Mouse (Mus musculus): ENCODE measurements around the gene Prkce.

The Prkce gene

GRCm38 (mm10) chr17:86302266-86302665, 134.7 kb downstream of the Prkce start:
- peak in 1 of 2 experiments; percentile 30 for DNase-seq (ENCODE audit: low spot score in 2 of 2)

DNA sequence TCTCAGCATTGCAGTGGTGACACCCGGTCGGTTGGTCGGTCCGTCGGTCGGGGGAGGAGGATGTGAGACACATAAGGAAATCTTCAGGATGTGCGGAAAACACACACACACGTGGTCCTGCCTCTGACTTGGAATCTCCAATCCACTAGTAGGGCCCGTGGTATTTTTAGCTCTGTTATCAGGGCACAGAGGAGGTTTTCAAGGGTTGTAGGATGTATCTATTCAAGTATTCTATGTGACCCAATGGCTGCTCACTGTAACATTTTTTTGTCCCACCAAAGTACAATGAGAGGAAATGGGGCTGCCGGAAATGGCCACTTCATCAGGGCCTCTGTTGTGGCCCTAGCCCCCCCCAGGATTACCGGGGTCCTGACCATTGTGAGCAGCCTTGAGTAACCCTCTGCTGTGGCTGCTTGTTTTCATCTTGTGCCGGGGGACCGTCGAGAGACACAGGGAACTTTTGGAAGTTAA, 135.3 kb downstream of the Prkce start:
- DNase-seq (ENCODE audit: low spot score in 2 of 2) = no peak

GRCm38 (mm10) chr17:86303401-86304243, 136.0 kb downstream of the Prkce start:
- no peak for DNase-seq (ENCODE audit: low spot score in 2 of 2)

DNA sequence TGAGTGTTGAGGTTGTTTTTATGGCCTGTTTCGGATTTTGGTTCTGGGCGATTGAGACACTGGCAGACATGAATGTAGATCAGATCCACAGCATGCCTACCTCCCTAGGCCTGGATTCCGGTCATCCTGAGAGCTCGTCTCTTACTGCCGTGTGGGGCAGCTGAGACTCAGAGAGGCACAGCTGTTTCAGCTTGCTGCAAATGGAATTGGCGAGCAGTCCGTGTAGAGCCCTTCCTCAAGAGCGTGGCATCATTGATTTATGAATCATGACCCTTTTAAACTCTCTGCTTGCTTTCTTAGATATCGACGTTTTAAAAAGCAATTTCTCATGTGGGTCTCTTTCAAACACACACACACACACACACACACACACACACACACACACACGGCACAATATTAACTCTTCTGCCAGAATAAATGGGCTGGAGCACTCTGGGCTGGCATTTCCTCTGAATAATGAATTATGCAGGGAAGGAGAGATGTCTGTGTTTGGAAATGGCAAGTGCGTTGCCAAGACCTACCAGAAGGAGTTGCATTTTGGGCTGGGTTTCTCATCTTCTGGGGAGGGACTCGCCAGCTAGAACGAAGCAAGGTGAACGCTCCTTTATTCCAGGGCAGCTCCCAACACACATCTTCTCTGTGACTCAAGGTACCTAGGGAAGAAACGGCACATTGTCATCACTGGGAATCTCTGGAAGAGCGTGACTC, 137.5 kb downstream of the Prkce start:
- no peak for DNase-seq (ENCODE audit: low spot score in 2 of 2)

- no peak for DNase-seq (ENCODE audit: low spot score in 2 of 2)
These were observed 138.6 kb downstream of the Prkce start for GRCm38 (mm10) chr17:86306161-86306560.

DNA sequence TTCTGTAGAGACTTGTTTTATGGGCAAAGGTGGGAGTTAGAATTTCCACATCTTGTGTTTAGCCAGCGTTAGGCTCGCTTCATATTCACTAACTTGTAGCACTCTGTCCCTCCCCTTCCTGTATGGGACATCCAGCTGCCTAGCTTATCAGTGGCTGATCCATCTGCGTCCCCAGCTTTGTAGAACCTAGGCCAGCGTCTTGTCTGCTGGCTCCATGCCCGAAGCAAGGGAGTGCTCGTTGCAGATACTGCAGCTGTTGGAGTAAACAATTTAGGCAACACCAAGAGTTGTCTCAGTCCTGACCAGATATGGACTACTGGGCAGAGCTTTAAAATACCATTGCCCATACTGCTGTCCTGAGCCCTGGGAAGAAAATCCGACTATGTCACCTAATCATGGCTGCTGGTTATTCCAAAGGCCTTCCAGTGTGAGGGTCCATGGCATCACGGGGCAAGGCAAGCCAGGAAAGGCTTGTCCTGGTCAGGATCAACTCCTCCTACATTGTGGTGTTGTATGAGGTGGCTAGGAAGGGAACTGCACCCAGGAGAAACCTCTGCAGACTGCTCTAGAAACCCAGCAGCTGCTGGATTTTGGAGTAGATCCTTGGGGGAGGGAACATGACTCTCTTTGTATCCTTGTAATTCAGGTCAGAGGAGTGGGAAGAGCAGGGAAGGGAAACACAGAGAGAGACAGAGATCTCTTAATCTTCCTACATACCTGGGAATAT, 146.0 kb downstream of the Prkce start:
- DNase-seq (ENCODE audit: low spot score in 2 of 2) = peak in 1 of 2 experiments; percentile 20

GRCm38 (mm10) chr17:86315874-86316273, 148.3 kb downstream of the Prkce start:
- no peak for DNase-seq (ENCODE audit: low spot score in 2 of 2)

DNA sequence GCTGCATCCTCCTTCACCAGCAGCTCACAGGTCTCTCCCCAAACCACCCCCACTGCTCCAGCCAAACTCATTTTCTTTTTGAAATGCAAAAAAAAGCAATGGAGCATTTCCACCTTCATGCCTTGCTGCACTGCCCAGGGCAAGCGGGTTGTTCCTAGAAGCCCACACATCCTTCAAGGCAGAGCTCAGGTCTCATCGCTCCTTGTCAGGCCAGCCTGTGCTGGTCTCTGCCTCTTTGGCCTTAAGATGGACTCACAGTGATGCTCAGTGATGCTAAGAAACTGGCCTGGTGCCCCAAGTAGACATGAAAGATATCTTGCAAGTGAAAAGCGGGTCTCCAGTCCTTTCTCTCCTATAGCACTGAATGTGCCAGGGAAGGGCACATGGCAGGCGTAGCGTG, 149.2 kb downstream of the Prkce start:
- no peak for DNase-seq (ENCODE audit: low spot score in 2 of 2)

DNA sequence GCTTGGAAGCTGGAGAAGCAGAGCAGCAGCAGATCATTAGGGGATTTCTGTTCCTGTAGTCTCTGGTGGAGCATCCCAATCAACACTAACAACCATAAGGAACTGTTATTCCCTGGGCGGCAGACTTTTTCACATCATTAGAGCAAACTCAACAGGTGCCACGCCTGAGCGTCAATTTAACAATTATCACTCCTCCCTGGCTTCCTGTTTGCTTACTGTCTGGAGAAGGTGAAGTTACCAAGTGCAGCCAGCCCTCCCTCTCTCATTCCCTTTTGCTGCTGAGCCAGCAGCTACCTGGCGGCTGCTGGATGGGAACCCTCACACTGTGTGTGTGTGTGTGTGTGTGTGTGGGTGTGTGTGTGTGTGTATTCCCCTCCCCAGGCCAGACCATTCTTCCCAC, 149.6 kb downstream of the Prkce start:
- no peak for DNase-seq (ENCODE audit: low spot score in 2 of 2)

GRCm38 (mm10) chr17:86319967-86320602, 152.5 kb downstream of the Prkce start:
- no peak for DNase-seq (ENCODE audit: low spot score in 2 of 2)

DNA sequence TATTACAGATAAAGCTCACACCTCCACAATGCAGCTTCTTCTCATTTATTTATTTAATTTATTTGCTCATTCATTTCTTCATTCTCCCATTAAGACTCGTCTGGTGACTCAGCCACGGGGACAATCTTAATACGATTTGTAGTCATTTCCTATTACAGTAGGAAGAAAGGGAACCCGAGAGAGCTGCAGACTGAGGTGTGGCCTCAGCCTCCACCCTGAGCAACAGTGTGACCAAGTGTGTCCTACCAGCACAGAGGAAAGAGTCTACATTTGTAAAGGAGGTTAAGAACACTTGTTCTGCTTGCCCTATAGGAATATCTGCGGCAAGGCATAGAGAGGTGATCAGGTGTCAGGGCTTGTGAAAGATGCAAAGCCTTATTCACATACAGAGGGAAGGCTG, 155.3 kb downstream of the Prkce start:
- DNase-seq (ENCODE audit: low spot score in 2 of 2) = no peak

- DNase-seq (ENCODE audit: low spot score in 2 of 2) = no peak
These were observed 155.7 kb downstream of the Prkce start for GRCm38 (mm10) chr17:86323310-86323709.

DNA sequence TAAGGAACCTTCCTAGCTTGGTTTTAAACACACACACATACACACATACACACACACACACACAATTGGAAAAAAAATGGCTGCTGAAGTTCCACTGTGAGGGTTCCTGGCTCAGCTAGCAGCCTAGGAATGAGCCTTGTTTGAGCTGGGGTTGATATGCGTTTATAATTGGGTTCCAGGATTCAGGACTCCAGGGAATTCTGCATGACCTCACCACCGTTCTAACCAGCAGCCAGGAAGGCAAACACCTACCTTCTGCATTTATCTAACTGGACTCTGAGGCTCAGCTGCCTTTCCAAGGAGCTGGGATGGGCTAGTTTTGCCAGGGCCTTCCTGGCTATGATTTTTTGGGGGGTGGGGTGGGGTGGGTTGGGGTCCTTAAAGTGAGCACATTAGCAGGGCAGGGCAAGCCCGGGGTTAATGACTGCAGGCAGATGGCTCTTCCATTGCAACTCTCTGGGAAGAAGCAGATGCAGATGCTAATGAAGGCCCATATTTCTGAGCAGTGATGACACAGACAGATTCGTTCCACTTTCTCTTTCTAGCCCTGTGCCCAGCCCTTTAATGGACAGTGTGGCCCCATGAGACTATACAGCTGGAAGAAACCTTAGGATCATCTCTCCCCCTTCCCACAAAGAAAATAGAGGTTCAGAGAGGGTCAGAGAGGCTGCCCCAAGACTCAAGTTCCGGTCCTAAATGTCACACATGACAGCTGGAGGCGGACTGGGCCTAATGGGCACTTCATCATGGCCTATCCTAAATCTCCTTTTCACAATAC, 156.5 kb downstream of the Prkce start:
- DNase-seq (ENCODE audit: low spot score in 2 of 2) = no peak

- no peak for DNase-seq (ENCODE audit: low spot score in 2 of 2)
These were observed 157.2 kb downstream of the Prkce start for GRCm38 (mm10) chr17:86324756-86325155.

- no peak for DNase-seq (ENCODE audit: low spot score in 2 of 2)
These were observed 157.7 kb downstream of the Prkce start for GRCm38 (mm10) chr17:86325317-86325716.

GRCm38 (mm10) chr17:86327958-86328357, 160.4 kb downstream of the Prkce start:
- DNase-seq (ENCODE audit: low spot score in 2 of 2) = no peak

- no peak for DNase-seq (ENCODE audit: low spot score in 2 of 2)
These were observed 161.9 kb downstream of the Prkce start for GRCm38 (mm10) chr17:86329273-86330075.

DNA sequence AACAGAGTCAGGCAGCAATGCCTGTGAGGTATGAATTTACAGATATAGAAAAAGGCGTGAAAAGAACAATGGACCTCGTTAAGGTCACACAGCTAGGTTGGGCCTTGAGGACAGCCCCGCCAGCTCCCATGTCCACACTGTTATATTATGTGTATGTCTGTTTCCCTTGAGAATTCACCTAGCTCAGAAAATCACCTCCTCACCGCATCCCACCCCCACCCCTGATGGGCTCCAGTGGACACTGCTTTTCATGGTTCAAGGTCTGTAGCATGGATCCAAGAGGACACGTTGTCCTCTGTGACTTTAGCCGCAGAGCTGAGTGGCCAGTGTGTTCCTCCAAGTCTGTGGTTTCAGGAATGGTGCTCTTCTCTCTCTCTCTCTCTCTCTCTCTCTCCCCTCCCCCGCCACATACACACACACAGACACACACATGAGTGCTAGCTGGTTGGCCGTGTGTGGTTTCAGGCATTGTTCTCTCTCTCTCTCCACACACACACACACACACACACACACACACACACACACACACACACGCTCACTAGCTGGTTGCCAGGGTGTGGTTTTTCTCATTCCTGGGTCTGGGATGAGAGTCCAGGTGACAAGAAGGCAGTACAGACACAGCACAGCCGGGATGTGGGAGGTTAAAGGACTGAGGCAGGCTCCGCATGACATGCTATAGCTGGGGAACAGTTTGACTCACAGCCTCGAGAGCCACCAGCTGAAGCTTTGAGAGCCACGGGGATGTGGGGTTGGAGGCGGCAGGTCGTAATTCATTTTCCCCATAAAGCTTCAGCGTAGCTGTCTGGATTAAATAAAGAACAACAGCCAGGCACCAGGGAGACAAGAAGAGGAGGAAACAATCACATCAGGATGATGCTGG, 162.7 kb downstream of the Prkce start:
- no peak for DNase-seq (ENCODE audit: low spot score in 2 of 2)

- no peak for DNase-seq (ENCODE audit: low spot score in 2 of 2)
These were observed 164.2 kb downstream of the Prkce start for GRCm38 (mm10) chr17:86331835-86332234.

Data from urinary bladder, adult 18-20 months (tissue).